Mouse (Mus musculus) spleen, postnatal 0 days (tissue): Measurements from ENCODE around the gene Gimap1. TPM values are rescaled to one million over a fixed set of nuclear protein-coding genes. Genes with fewer than 3 reads are reported as not detected.

ENCODE experiments used
- polyA plus RNA-seq: library from polyadenylated mRNA; unstranded; fragments of >200 nt; fragmentation: Nextera tagmentation; extraction: Ambion mirVana; gene quantifications from 2 replicates; pipeline ENCODE4 v1.2.1, GENCODE M21; 2015

Gimap1 gene
- 18.4 and 28.7 TPM in 2 replicates for polyA plus RNA-seq

DNA sequence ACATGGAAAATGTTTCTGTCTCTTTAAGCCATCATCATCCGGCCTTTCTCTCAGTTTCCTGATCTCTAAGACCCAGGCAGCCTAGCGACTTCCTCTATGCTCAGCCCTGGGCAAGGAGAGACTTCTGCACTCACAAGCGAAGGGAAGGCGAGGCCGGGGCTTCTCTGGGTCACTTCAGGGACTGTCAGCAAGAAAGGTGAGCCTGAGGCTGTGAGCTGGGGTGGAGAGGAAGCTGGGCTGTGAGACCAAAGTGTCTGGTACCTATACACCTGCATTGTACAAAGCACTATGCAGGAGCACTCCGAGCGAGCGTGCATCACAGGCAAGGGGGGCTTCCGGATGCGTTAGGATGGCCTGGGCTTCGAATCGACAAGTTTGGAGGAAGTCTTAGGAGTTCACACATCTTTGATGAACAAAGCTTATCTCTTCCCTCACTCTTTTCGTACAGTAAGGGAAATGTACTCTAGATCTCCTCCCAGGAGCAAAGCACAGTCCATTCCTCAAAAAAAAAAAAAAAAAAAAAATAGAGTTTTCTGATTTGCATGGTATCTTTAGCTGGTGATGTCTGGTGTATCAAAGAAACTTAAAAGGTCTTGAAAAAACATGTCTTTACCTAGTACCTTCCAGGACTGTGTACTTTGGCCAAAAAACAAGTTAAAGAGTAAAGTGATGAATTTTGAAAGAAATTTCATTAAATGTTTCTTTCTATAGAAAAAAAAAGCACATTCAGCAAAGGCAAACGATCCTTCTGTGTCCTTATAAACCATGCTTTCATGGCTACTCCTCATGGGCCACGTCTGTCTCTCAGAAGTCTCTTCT, at the start of gene Gimap1:
Gimap1 (plus strand) TSS at position 94 of the 819 bp plus-strand sequence.

GRCm38 (mm10) chr6:48718455-48718854, 20.4 kb upstream of the Gimap1 start, which contains the start of the genes Gm28053 and Gimap7:
Gm28053 (plus strand) TSS chr6:48718607.
Gimap7 (plus strand) TSS chr6:48718621.

GRCm38 (mm10) chr6:48745959-48746889, 7.4 kb downstream of the Gimap1 start, which contains the start of gene Gimap5:
Gimap5 (plus strand) TSS chr6:48746197.

DNA sequence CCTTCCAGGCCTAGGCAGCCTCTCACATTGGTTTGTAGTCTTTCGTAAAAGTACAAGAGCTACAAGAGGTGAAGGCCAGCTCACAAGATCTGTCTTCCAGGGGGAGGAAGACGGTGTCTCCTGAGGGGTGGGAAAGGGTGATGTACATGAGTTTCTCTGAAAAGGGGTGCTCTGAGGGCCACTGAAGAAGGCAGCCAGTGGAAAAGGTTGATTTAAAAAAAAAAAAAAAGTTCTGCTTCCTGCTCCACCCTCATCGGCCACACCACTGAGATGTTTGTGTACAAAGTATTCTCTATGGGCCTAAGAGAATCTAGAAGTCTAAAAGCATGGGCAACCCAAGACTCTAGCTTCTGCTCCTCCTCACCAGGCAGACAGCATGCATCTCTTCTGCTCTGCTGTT, 31.8 kb downstream of the Gimap1 start, which contains the start of gene Gimap3:
Gimap3 (minus strand) TSS at position 156 of the 400 bp plus-strand sequence.

Other genes with a start within 250 kb of the Gimap1 start
- 2.2 and 3.2 TPM in 2 replicates for gene Atp6v0e2, start 201.4 kb upstream of the Gimap1 start, polyA plus RNA-seq
- 2.6 and 3.2 TPM in 2 replicates for gene Lrrc61, start 184.3 kb upstream of the Gimap1 start, polyA plus RNA-seq
- 66.3 and 92.8 TPM in 2 replicates for gene Rarres2, start 166.3 kb upstream of the Gimap1 start, polyA plus RNA-seq
- gene Gm45021, start 149.4 kb upstream of the Gimap1 start, polyA plus RNA-seq: not detected in 2 replicates
- gene Repin1, start 145.2 kb upstream of the Gimap1 start, polyA plus RNA-seq: 5.5 and 7.3 TPM in 2 replicates
- gene Gm44965, start 145.1 kb upstream of the Gimap1 start, polyA plus RNA-seq: not detected in 2 replicates
- 1.1 and 2.1 TPM in 2 replicates for gene Zfp775, start 137.0 kb upstream of the Gimap1 start, polyA plus RNA-seq
- gene AI854703, start 112.3 kb upstream of the Gimap1 start, polyA plus RNA-seq: 0.29 and 0.47 TPM in 2 replicates
- 2.2 and 3.3 TPM in 2 replicates for gene Gimap8, start 91.8 kb upstream of the Gimap1 start, polyA plus RNA-seq
- 10.8 and 13.3 TPM in 2 replicates for gene Gimap9, start 62.9 kb upstream of the Gimap1 start, polyA plus RNA-seq
- 19.4 and 27.0 TPM in 2 replicates for gene Gimap4, start 54.5 kb upstream of the Gimap1 start, polyA plus RNA-seq
- 20.1 and 29.3 TPM in 2 replicates for gene Gimap6, start 30.8 kb upstream of the Gimap1 start, polyA plus RNA-seq
- gene Gm28053, start 20.4 kb upstream of the Gimap1 start, polyA plus RNA-seq: 0.32 and 1.7 TPM in 2 replicates
- 0.99 and 1.6 TPM in 2 replicates for gene Gimap7, start 20.4 kb upstream of the Gimap1 start, polyA plus RNA-seq
- 17.8 and 24.8 TPM in 2 replicates for gene Gimap5, start 7.1 kb downstream of the Gimap1 start, polyA plus RNA-seq
- 1.6 and 2.8 TPM in 2 replicates for gene Gimap3, start 31.8 kb downstream of the Gimap1 start, polyA plus RNA-seq
- 50.5 and 64.7 TPM in 2 replicates for gene Tmem176a, start 101.9 kb downstream of the Gimap1 start, polyA plus RNA-seq
- gene Tmem176b, start 102.4 kb downstream of the Gimap1 start, polyA plus RNA-seq: 105 and 133 TPM in 2 replicates
- 0.05 and 0.17 TPM in 2 replicates for gene Aoc1, start 133.8 kb downstream of the Gimap1 start, polyA plus RNA-seq
- gene 1600015I10Rik, start 190.8 kb downstream of the Gimap1 start, polyA plus RNA-seq: not detected in 2 replicates
- not detected in 2 replicates for gene Doxl2, start 235.9 kb downstream of the Gimap1 start, polyA plus RNA-seq
- not detected in 2 replicates for gene Svs1, start 247.8 kb downstream of the Gimap1 start, polyA plus RNA-seq